Mouse (Mus musculus) liver, embryonic 13.5 days (tissue): ENCODE measurements around the gene Olfr763. TPM values are rescaled to one million over a fixed set of nuclear protein-coding genes. Genes with fewer than 3 reads are reported as not detected.
"Not testable (repeated sequence)": the region's sequence is repeated elsewhere in the genome, so short reads cannot be mapped to it uniquely, and the experiment has no call there.

ENCODE experiments used
- ATAC-seq: fragments of 200-750 bp; cut with Nextera tagmentation; 2 replicates; pipeline ENCODE4 v1.8.0; 2017; ENCODE audit warnings: low read depth, mild to moderate bottlenecking, moderate number of reproducible peaks, moderate library complexity
- DNase-seq: peaks from one replicate; pipeline ENCODE4 v3.0.0; 2022
- H3K27ac ChIP-seq: fragments of 300-500 bp; sonication (generic); 2 replicates; pipeline ENCODE4 v1.5.1; 2015; ENCODE audit warnings: moderate library complexity, mild to moderate bottlenecking, inconsistent platforms
- H3K27me3 ChIP-seq: fragments of 300-500 bp; sonication (generic); 2 replicates; pipeline ENCODE4 v1.6.1; 2015; ENCODE audit warnings: mild to moderate bottlenecking, inconsistent platforms
- H3K36me3 ChIP-seq: fragments of 300-500 bp; sonication (generic); 2 replicates; pipeline ENCODE4 v1.6.1; 2015; ENCODE audit warnings: mild to moderate bottlenecking, inconsistent platforms
- H3K4me1 ChIP-seq: fragments of 300-500 bp; sonication (generic); replicated peaks from 2 replicates; pipeline ENCODE4 v1.6.1; 2015; ENCODE audit warnings: inconsistent platforms
- H3K4me2 ChIP-seq: fragments of 300-500 bp; sonication (generic); 2 replicates; pipeline ENCODE4 v1.6.1; 2015; ENCODE audit warnings: inconsistent platforms, mild to moderate bottlenecking, moderate library complexity
- H3K4me3 ChIP-seq: fragments of 300-500 bp; sonication (generic); replicated peaks from 2 replicates; pipeline ENCODE4 v1.5.1; 2015; ENCODE audit warnings: mild to moderate bottlenecking, inconsistent platforms
- H3K9ac ChIP-seq: fragments of 300-500 bp; sonication (generic); 2 replicates; pipeline ENCODE4 v1.6.1; 2015; ENCODE audit warnings: mild to moderate bottlenecking, inconsistent platforms
- H3K9me3 ChIP-seq: fragments of 300-500 bp; sonication (generic); replicated peaks from 2 replicates; pipeline ENCODE4 v1.6.1; 2016; ENCODE audit warnings: inconsistent platforms
- WGBS: fragments of 180-500 bp; shearing (Covaris S2); methylation state at CpG from one replicate; pipeline ENCODE4 v1.1.7; 2015; ENCODE audit not compliant: insufficient replicate concordance; 5-methylcytosine and 5-hydroxymethylcytosine counted together
- polyA plus RNA-seq: library from polyadenylated mRNA; unstranded; fragments of >200 nt; fragmentation: Nextera tagmentation; extraction: Ambion mirVana; gene quantifications from 2 replicates; pipeline ENCODE4 v1.2.1, GENCODE M21; 2015

The Olfr763 gene
- polyA plus RNA-seq, 1 experiment from 2014 or later = not detected

DNA sequence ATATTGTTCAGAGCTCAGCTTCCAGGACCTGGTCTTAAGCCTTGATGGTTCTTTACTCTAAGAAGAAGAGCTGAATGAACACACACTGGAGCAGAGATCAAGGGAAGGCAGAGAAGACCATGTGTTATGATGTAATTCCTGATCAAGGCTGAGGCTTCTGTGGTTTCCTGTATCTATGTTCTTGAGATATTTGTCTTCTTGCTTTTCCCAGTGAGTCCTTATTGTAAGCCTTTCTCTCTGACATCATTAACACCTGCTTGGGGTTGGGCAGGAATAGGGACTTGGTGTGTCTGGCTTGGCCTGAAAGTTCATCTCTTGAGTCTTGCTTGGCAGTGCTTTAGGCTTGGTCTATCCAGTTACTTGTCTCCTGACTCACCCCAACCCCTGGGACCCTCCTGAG lies 19.6 kb upstream of the Olfr763 start:
- Histone ChIP-seq H3K27ac (no peak overlapping the region), H3K4me1 (no peaks in the 10 kb centered on the region), H3K4me3 (no peak overlapping the region), H3K4me2 (no peak overlapping the region), H3K27me3 (no peaks in the 10 kb centered on the region), H3K9ac (no peak overlapping the region), H3K36me3 (no peaks in the 10 kb centered on the region), H3K9me3 (no peaks in the 10 kb centered on the region)
- DNase-seq (no peak), ATAC-seq (no peak)

DNA sequence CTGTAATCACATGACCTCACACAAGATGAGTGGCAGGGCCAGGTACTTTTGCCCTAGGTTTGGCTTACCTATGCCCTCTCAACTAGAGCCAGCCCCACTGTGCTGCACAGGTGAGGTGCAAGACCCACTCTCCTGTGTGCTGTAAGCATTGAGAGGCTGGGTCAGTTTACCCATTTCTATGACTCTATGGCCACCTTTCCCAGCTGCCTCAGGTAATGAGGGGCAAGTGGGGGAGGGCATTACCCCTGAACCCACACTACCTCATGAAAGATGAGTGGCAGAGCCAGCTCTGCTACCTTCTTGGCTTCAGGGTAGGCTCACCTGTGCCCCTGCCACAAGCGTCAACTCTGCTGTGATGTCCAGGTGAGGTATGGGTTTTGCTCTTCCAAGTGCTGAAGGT lies 14.8 kb upstream of the Olfr763 start:
- Histone ChIP-seq H3K4me3 (no peak overlapping the region), H3K4me1 (no peaks in the 10 kb centered on the region), H3K27ac (no peak overlapping the region), H3K4me2 (no peak overlapping the region), H3K27me3 (no peaks in the 10 kb centered on the region), H3K36me3 (no peaks in the 10 kb centered on the region), H3K9ac (no peak overlapping the region), H3K9me3 (no peaks in the 10 kb centered on the region)
- ATAC-seq (no peak), DNase-seq (no peak)
- WGBS = 76% methylated on average over 1 of the region's 1 CpGs

DNA sequence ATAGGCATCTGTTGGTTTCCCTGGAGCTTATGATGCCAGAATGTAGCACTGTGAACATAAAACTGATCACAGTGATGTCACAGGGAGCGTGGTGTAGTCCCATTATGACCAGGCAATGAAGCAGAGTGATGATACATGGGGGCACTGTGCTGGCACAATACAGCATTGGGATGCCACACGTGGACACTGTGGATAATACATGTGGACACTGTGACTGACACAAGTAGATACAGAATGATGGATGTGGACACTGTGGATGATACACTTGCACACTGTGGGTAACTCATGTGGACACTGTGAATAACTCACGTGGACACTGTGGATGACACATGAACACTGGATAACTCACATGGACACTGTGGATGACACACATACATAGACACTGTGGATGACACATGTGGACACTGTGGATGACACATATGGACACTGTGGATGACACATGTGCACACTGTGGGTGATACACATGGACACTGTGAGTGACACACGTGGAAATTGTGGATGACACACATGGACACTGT lies 14.0 kb upstream of the Olfr763 start:
- H3K4me1 ChIP-seq = no peaks in the 10 kb centered on the region
- H3K36me3 ChIP-seq = no peaks in the 10 kb centered on the region
- WGBS = 45% methylated on average over 4 of the region's 4 CpGs
- H3K27ac ChIP-seq = no peak overlapping the region
- no peaks in the 10 kb centered on the region for H3K9me3 ChIP-seq
- ATAC-seq = no peak
- DNase-seq = no peak
- no peaks in the 10 kb centered on the region for H3K27me3 ChIP-seq
- no peak overlapping the region for H3K9ac ChIP-seq
- no peak overlapping the region for H3K4me2 ChIP-seq
- no peak overlapping the region for H3K4me3 ChIP-seq

DNA sequence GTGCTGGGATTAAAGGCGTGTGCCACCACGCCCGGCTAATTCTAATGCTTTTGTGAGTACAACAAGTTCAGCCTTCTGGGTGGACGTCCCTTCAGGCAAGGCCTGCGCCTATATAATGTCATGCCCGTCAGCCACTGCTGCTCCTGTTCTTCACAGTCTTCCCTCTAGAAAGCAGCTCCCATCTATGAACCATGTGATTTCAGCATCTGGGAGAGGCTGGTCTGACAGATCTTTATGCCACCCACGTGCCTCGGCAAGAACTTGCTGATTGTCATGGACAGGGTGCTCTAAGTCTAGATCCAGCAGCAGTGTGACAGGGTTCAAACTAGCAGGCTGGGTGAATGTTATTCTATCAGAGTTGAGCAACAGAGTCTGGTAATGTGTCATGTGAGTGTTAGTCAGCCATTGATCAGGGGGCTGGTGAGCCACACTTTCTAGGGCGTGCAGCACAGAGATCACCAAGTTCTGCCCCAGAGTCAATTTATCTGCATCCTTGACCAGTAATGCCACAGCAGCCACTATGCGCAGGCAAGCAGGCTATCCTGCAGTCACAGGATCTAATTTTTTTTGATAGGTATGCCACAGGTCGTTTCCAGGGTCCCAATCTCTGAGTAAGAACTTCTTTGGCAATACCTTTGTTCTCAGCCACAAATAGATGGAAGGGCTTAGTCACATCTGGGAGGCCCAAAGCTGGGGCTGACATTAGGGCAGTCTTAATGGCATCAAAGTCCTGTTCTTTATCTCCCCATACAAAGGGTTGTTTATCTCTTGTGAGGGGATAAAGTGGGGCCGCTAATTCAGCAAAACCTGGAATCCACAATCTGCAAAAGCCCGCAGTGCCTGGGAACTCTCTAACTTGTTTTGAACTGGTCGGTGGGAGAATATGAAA lies 6.3 kb upstream of the Olfr763 start:
- Histone ChIP-seq H3K4me3 (no peak overlapping the region), H3K27me3 (no peaks in the 10 kb centered on the region), H3K9me3 (no peaks in the 10 kb centered on the region), H3K27ac (no peak overlapping the region), H3K9ac (no peak overlapping the region), H3K4me2 (no peak overlapping the region), H3K36me3 (no peaks in the 10 kb centered on the region), H3K4me1 (no peaks in the 10 kb centered on the region)
- 63% methylated on average over 14 of the region's 14 CpGs for WGBS
- ATAC-seq = no peak
- no peak for DNase-seq

DNA sequence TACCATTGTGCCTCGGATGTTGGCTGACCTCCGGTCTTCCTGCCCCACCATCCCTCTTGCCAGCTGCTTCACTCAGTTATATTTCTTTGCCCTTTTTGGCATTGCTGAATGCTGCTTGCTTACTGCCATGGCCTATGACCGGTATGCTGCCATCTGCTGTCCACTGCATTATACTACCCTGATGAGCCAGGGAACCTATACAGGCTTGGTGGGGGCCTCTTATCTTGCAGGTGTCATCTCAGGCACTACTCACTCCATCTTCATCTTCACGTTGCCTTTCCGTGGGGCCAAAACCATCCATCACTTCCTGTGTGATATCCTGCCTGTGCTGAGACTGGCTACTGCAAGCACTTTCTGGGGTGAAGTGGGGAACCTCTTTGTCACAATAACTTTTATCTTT lies 920 bp downstream of the Olfr763 start:
- ATAC-seq, H3K36me3 ChIP-seq: not testable (repeated sequence)
- 45% methylated on average over 2 of the region's 5 CpGs for WGBS

DNA sequence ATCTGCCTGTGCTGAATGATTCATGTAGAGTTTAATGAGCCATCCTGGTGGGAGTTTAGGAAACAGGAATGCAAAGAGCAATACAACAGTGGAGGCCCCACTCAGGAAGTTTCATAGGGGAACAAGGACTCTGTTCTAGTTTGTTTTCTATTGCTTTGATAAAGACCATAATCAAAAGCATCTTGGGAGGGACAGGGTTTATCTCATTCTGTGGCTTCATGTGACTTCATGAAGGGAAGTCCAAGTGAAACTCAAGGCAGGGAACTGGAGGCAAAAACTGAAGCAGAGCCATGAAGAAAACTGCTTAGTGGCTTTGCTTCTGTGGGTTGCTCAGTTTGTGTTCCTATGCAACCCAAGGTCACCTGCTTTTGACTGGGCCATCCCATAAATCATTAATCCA lies 3.9 kb downstream of the Olfr763 start:
- Histone ChIP-seq H3K4me2 (no peak overlapping the region), H3K27me3 (no peaks in the 10 kb centered on the region), H3K27ac (no peak overlapping the region), H3K9me3 (no peaks in the 10 kb centered on the region), H3K4me3 (no peak overlapping the region), H3K4me1 (no peaks in the 10 kb centered on the region), H3K9ac (no peak overlapping the region), H3K36me3 (no peaks in the 10 kb centered on the region)
- DNase-seq = no peak
- ATAC-seq = no peak

More for the DNA sequence above, 920 bp downstream of the Olfr763 start:
- H3K9me3 ChIP-seq, H3K4me1 ChIP-seq, H3K27ac ChIP-seq, H3K4me2 ChIP-seq, DNase-seq, H3K27me3 ChIP-seq, H3K9ac ChIP-seq, H3K4me3 ChIP-seq: not testable (repeated sequence)

DNA sequence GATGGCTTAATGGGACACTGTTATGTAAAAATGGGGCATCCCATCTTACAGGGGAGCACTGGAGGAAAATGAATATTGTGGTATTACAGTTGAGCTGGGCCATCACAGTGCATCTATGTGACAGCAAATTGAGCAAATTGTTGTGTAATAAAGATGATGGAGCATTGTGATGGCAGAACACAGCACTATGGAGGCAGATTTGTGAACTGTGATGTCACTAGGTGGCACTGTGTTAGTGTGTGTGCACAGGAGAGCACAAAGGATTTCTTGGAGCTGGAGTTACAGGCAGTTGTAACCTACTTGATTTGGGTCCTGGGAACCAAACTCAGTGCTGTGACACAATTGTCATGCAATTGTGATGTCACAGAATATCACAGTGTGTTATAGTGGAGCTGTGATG lies 12.7 kb downstream of the Olfr763 start:
- Histone ChIP-seq H3K4me1 (no peaks in the 10 kb centered on the region), H3K36me3 (no peaks in the 10 kb centered on the region), H3K27ac (no peak overlapping the region), H3K27me3 (no peaks in the 10 kb centered on the region), H3K9me3 (no peaks in the 10 kb centered on the region), H3K4me2 (no peak overlapping the region), H3K9ac (no peak overlapping the region), H3K4me3 (no peak overlapping the region)
- ATAC-seq (no peak), DNase-seq (no peak)

DNA sequence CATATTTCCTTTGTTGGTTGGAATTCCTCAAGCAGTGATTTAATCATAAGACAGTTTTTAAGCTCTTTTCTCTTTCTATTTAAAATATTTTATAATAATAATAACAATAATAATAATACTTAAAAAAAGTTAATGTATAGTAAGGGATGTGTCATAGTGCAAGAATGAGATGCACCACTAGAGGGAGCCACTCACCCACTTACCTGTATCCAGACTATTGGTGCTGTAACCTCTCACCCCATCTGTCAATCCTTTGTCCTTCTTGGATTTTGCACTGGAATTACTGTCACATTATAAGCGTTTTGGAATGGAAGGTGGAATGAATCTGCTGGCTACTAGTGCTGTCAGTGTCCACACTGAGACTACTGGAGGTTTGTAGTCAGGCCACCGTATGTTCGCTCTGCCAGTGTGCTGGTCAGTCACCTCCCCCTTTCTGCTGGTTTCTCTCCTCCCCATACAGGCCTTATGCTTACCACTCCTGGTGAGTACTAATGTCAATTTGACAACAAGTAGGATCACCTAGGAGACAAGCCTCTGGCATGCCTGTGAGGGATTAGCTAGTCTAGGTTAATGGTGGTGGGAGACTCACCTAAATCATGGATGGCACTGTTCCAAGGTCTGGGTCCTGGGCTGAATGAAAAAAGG lies 15.5 kb downstream of the Olfr763 start:
- H3K4me2 ChIP-seq = no peak overlapping the region
- H3K27me3 ChIP-seq = no peaks in the 10 kb centered on the region
- no peak for ATAC-seq
- 60% methylated on average over 3 of the region's 3 CpGs for WGBS
- no peaks in the 10 kb centered on the region for H3K36me3 ChIP-seq
- no peaks in the 10 kb centered on the region for H3K9me3 ChIP-seq
- no peak overlapping the region for H3K4me3 ChIP-seq
- no peak overlapping the region for H3K9ac ChIP-seq
- H3K4me1 ChIP-seq = no peaks in the 10 kb centered on the region
- H3K27ac ChIP-seq = no peak overlapping the region
- DNase-seq = no peak

DNA sequence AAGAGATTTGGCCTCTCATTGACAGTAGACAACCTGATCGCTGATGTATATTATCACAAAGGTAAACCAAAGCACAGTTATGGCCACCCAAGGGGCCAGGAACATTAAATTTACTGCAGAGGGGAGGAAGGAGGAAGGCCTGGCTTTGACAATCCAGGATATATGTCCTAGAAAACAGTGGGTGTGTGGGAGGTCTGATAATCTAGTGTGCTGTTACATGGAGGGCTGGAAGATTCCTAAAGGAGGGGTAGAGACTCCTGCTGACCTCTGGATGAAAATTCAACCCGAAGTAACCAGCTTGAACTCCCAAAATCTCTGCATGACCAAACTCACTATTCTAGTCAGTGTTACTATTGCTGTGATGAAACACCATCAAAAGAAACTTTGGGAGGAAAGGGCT lies 17.8 kb downstream of the Olfr763 start:
- no peaks in the 10 kb centered on the region for H3K4me1 ChIP-seq
- WGBS = 48% methylated on average over 2 of the region's 2 CpGs
- no peak overlapping the region for H3K4me3 ChIP-seq
- no peak overlapping the region for H3K27ac ChIP-seq
- H3K4me2 ChIP-seq = no peak overlapping the region
- H3K36me3 ChIP-seq = no peaks in the 10 kb centered on the region
- no peaks in the 10 kb centered on the region for H3K9me3 ChIP-seq
- H3K9ac ChIP-seq = no peak overlapping the region
- ATAC-seq (no peak), DNase-seq (no peak)
- H3K27me3 ChIP-seq = no peaks in the 10 kb centered on the region

DNA sequence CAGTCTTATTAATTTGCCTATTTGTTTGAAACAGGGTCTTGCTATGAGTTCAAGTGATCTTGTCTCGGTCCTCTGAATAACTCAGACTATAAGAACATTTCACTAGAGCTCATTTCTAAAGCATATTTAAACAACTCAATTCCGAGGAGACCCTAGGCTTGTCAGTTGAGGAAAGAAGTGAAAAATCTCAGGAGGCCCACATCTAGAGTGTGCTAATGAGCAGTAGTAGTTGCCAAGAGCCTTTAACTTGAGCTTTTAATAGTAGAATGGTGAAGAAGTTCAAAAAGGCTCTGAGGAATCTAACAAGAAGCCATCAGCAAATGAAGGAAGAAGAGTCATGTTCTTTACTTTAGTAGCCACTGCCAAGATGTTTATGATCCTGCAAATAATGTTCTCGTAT lies 29.2 kb downstream of the Olfr763 start, which contains the start of gene Olfr764-ps1:
Gene Olfr764-ps1 (minus strand): TSS at position 101 of the 400 bp plus-strand sequence.
- WGBS = 56% methylated on average over 3 of the region's 3 CpGs
- no peaks in the 10 kb centered on the region for H3K27me3 ChIP-seq
- H3K4me2 ChIP-seq = no peak within 1 kb of the TSS
- no peaks in the 10 kb centered on the region for H3K9me3 ChIP-seq
- DNase-seq = no peak
- H3K36me3 ChIP-seq = no peaks in the 10 kb centered on the region
- no peak within 1 kb of the TSS for H3K9ac ChIP-seq
- no peak within 1 kb of the TSS for H3K27ac ChIP-seq
- H3K4me1 ChIP-seq = no peaks in the 10 kb centered on the region
- no peak for ATAC-seq
- no peak within 1 kb of the TSS for H3K4me3 ChIP-seq

DNA sequence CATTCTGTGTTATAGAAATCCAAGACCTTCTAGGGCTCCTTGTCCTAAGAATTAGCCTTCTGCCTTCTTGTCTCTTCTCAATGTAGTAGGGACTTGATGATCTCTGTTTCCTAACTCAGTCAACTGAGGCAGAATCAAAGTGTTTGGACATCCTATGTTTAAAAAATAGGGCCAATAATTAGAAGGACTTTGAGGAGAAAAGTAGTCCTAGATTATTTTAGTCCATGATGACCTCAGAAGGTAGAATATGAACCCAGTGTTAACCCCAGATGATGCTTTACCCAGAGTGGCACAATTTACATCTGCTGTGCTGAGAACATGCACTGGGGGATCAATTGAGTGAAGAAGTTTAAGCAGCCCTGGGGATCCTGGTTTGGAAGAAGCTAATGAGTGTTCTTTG lies 39.3 kb downstream of the Olfr763 start, which contains the start of gene Olfr765:
Gene Olfr765 (minus strand): TSS at position 101 of the 400 bp plus-strand sequence.
- not testable (repeated sequence) for H3K4me3 ChIP-seq, ATAC-seq

More for the DNA sequence above, 39.3 kb downstream of the Olfr763 start, which contains the start of gene Olfr765:
- H3K4me1 ChIP-seq, H3K4me2 ChIP-seq, H3K9ac ChIP-seq, DNase-seq, H3K9me3 ChIP-seq, H3K27ac ChIP-seq, H3K36me3 ChIP-seq, H3K27me3 ChIP-seq: not testable (repeated sequence)
